Mouse (Mus musculus): ENCODE measurements around the gene Rngtt. TPM values are rescaled to one million over a fixed set of nuclear protein-coding genes. Genes with fewer than 3 reads are reported as not detected.
"Not testable (repeated sequence)": the region's sequence is repeated elsewhere in the genome, so short reads cannot be mapped to it uniquely, and the experiment has no call there.

The Rngtt gene
- total and polyA plus RNA-seq, 3 experiments = 15.0 to 18.7 TPM; not detected in 1

GRCm38 (mm10) chr4:33446881-33447280 lies 136.8 kb downstream of the Rngtt start:
- Histone ChIP-seq H3K4me1 (ENCODE audit: control insufficient read depth in 1 of 2, insufficient read depth in 2 of 2, low read length in 2 of 2) (peaks cover 0 to 6% of the 10 kb centered on the region in 2 experiments; a peak in 3 of 4 replicates), H3K9ac (ENCODE audit: control insufficient read depth, low read depth, low read length, poor library complexity, severe bottlenecking) (no peak overlapping the region), H3K4me3 (ENCODE audit: control insufficient read depth in 1 of 2, insufficient read depth in 1 of 2, low read depth in 2 of 2, low read length in 2 of 2) (no peak overlapping the region), H3K36me3 (ENCODE audit: control insufficient read depth in 1 of 2, insufficient read depth in 2 of 2, low read length in 2 of 2) (peaks cover 7 to 12% of the 10 kb centered on the region in 2 experiments), H3K27me3 (ENCODE audit: control insufficient read depth in 1 of 2, insufficient read depth in 2 of 2, low read length in 2 of 2) (no peaks in the 10 kb centered on the region), H3K27ac (ENCODE audit: control insufficient read depth, low read depth, low read length) (no peak overlapping the region), H3K9me3 (replicated peaks; ENCODE audit: insufficient read depth, low read length) (no peaks in the 10 kb centered on the region), H3K79me2 (ENCODE audit: control insufficient read depth, insufficient read depth, low read length, poor library complexity) (no peaks in the 10 kb centered on the region)
- DNase-seq (ENCODE audit: low read depth, low spot score) = no peak
- TF ChIP-seq TAL1 (IDR thresholded peaks at IDR 0.05; ENCODE audit: low read length) (no peak), KAT2A (conservative IDR thresholded peaks at IDR 0.05; ENCODE audit: low read depth, low read length) (no peak), POLR2A (IDR thresholded peaks at IDR 0.05; ENCODE audit: control insufficient read depth in 1 of 2, insufficient read depth in 1 of 2, low read depth in 1 of 2, low read length in 2 of 2, poor library complexity in 1 of 2) (no peak)

- not testable (repeated sequence) for H3K9ac ChIP-seq (ENCODE audit: control insufficient read depth, low read depth, low read length, poor library complexity, severe bottlenecking); H3K79me2 ChIP-seq (ENCODE audit: control insufficient read depth, insufficient read depth, low read length, poor library complexity); H3K4me1 ChIP-seq (ENCODE audit: control insufficient read depth in 1 of 2, insufficient read depth in 2 of 2, low read length in 2 of 2); H3K4me3 ChIP-seq (ENCODE audit: control insufficient read depth in 1 of 2, insufficient read depth in 1 of 2, low read depth in 2 of 2, low read length in 2 of 2); H3K27me3 ChIP-seq (ENCODE audit: control insufficient read depth in 1 of 2, insufficient read depth in 2 of 2, low read length in 2 of 2); H3K9me3 ChIP-seq (replicated peaks; ENCODE audit: insufficient read depth, low read length); H3K27ac ChIP-seq (ENCODE audit: control insufficient read depth, low read depth, low read length)
- TF ChIP-seq TAL1 (IDR thresholded peaks at IDR 0.05; ENCODE audit: low read length) = peak; percentile 44
- peak; percentile 84; the same call in 1 of the 2 replicates for TF ChIP-seq MEF2A (IDR thresholded peaks at IDR 0.05; ENCODE audit: extremely low read depth, insufficient replicate concordance, low read depth, low read length, poor library complexity, severe bottlenecking)
- peak; percentile 50; the same call in 1 of the 2 replicates for TF ChIP-seq TCF12 (IDR thresholded peaks at IDR 0.05; ENCODE audit: low read depth, low read length)
- peaks cover 7 to 12% of the 10 kb centered on the region in 2 experiments for H3K36me3 ChIP-seq (ENCODE audit: control insufficient read depth in 1 of 2, insufficient read depth in 2 of 2, low read length in 2 of 2)
- DNase-seq (ENCODE audit: low read depth, low spot score) = peak; percentile 40
These were observed 140.2 kb downstream of the Rngtt start for GRCm38 (mm10) chr4:33450356-33450755.

GRCm38 (mm10) chr4:33459851-33460250 lies 149.7 kb downstream of the Rngtt start:
- TF ChIP-seq RAD21 (IDR thresholded peaks at IDR 0.05; ENCODE audit: low read depth, low read length) (no peak), MYB (IDR thresholded peaks at IDR 0.05; ENCODE audit: low read depth, low read length) (no peak), JUND (IDR thresholded peaks at IDR 0.05; ENCODE audit: low read depth, low read length) (no peak), ZC3H11A (IDR thresholded peaks at IDR 0.05; ENCODE audit: low read depth, low read length) (no peak), MXI1 (IDR thresholded peaks at IDR 0.05; ENCODE audit: low read depth, low read length) (no peak), KAT2A (conservative IDR thresholded peaks at IDR 0.05; ENCODE audit: low read depth, low read length) (no peak), ZMIZ1 (IDR thresholded peaks at IDR 0.05; ENCODE audit: low read depth, low read length) (no peak), ETS1 (IDR thresholded peaks at IDR 0.05; ENCODE audit: low read depth, low read length) (no peak), CHD1 (IDR thresholded peaks at IDR 0.05; ENCODE audit: low read depth, low read length) (no peak), NELFE (IDR thresholded peaks at IDR 0.05; ENCODE audit: low read depth, low read length) (no peak), POLR2AphosphoS5 (IDR thresholded peaks at IDR 0.05; ENCODE audit: borderline replicate concordance, low read depth, low read length) (no peak), TBP (IDR thresholded peaks at IDR 0.05; ENCODE audit: low read depth, low read length) (no peak), GABPA (IDR thresholded peaks at IDR 0.05; ENCODE audit: low read depth, low read length) (no peak), MAFK (IDR thresholded peaks at IDR 0.05; ENCODE audit: borderline replicate concordance, low read depth, low read length) (no peak), MAZ (IDR thresholded peaks at IDR 0.05; ENCODE audit: low read depth, low read length) (no peak), ELF1 (IDR thresholded peaks at IDR 0.05; ENCODE audit: low read depth, low read length) (no peak), GATA1 (IDR thresholded peaks at IDR 0.05; ENCODE audit: low read depth, low read length) (no peak)
- Histone ChIP-seq H3K4me1 (ENCODE audit: control insufficient read depth in 1 of 2, insufficient read depth in 2 of 2, low read length in 2 of 2) (no peaks in the 10 kb centered on the region), H3K79me2 (ENCODE audit: control insufficient read depth, insufficient read depth, low read length, poor library complexity) (no peaks in the 10 kb centered on the region), H3K4me3 (ENCODE audit: control insufficient read depth in 1 of 2, insufficient read depth in 1 of 2, low read depth in 2 of 2, low read length in 2 of 2) (no peak overlapping the region), H3K27me3 (ENCODE audit: control insufficient read depth in 1 of 2, insufficient read depth in 2 of 2, low read length in 2 of 2) (no peaks in the 10 kb centered on the region), H3K9ac (ENCODE audit: control insufficient read depth, low read depth, low read length, poor library complexity, severe bottlenecking) (no peak overlapping the region), H3K27ac (ENCODE audit: control insufficient read depth, low read depth, low read length) (no peak overlapping the region), H3K9me3 (replicated peaks; ENCODE audit: insufficient read depth, low read length) (no peaks in the 10 kb centered on the region), H3K36me3 (ENCODE audit: control insufficient read depth in 1 of 2, insufficient read depth in 2 of 2, low read length in 2 of 2) (peaks cover 0 to 4% of the 10 kb centered on the region in 2 experiments; a peak in 2 of 4 replicates)
- DNase-seq (ENCODE audit: low read depth, low spot score) = no peak
